Mouse (Mus musculus): ENCODE results near the gene AC124502.3. TPM values are rescaled to one million over a fixed set of nuclear protein-coding genes. Genes with fewer than 3 reads are reported as not detected.
A peak's percentile ranks its signal among the peaks of the same experiment; 100 is the strongest.

AC124502.3 gene
- polyA plus RNA-seq, 1 experiment from 2014 or later, result 2.0 TPM

- no peak overlapping the region; the same call in 1 of the 2 replicates for H3K4me2 ChIP-seq (ENCODE audit: low read depth, severe bottlenecking)
- no peak overlapping the region for H3K27ac ChIP-seq (replicated peaks; ENCODE audit: low read depth, low read length)
- no peaks in the 10 kb centered on the region for H3K27me3 ChIP-seq (ENCODE audit: control insufficient read depth, insufficient read depth, low read length)
- DNase-seq (ENCODE audit: low spot score), result no peak
- ATAC-seq (ENCODE audit: insufficient number of reproducible peaks, low FRiP score, low TSS enrichment, low read depth), result no peak
- H3K4me3 ChIP-seq (ENCODE audit: low read depth, low read length), result no peak overlapping the region
- 92% methylated on average over 10 of the region's 10 CpGs for WGBS
- H3K9ac ChIP-seq (ENCODE audit: low read length), result no peak overlapping the region
- peaks cover 35% of the 10 kb centered on the region for H3K4me1 ChIP-seq (ENCODE audit: control insufficient read depth, insufficient read depth, low read length)
- no peaks in the 10 kb centered on the region for H3K9me3 ChIP-seq (ENCODE audit: control insufficient read depth, low read length)
- H3K36me3 ChIP-seq (ENCODE audit: control insufficient read depth, insufficient read depth, low read length), result peaks cover 10% of the 10 kb centered on the region
Measured at GRCm38 (mm10) chr19:5092083-5092482, 53.4 kb downstream of the AC124502.3 start.

GRCm38 (mm10) chr19:5093481-5094242 is 55.0 kb downstream of the AC124502.3 start:
- Histone ChIP-seq H3K27me3 (ENCODE audit: control insufficient read depth, insufficient read depth, low read length) (no peaks in the 10 kb centered on the region), H3K4me3 (ENCODE audit: low read depth, low read length) (no peak overlapping the region), H3K4me2 (ENCODE audit: low read depth, severe bottlenecking) (no peak overlapping the region), H3K9me3 (ENCODE audit: control insufficient read depth, low read length) (no peaks in the 10 kb centered on the region), H3K36me3 (ENCODE audit: control insufficient read depth, insufficient read depth, low read length) (peaks cover 10% of the 10 kb centered on the region), H3K27ac (replicated peaks; ENCODE audit: low read depth, low read length) (no peak overlapping the region), H3K9ac (ENCODE audit: low read length) (no peak overlapping the region), H3K4me1 (ENCODE audit: control insufficient read depth, insufficient read depth, low read length) (peaks cover 40% of the 10 kb centered on the region)
- ATAC-seq (ENCODE audit: insufficient number of reproducible peaks, low FRiP score, low TSS enrichment, low read depth) (no peak), DNase-seq (ENCODE audit: low spot score) (no peak)
- 73% methylated on average over 12 of the region's 12 CpGs for WGBS

DNA sequence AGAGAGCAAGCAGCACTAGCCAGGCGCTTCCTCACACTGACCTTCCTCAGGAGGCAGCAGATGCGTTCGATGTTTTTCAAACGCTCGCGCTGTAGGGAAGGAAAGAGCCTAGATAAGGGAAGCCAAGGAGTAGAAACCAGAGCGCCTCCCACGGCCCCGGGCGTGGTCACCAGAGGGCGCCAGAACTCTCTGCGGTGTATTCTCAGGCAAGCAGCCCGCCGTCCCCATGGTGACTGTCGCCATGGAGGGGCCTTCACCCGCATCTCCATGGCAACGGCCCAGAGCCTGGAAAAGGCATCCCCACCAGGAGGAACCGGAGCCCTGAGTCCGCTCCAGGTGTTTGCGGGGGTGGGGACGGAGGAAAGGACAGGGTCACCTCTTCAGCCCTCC is 55.5 kb downstream of the AC124502.3 start:
- ATAC-seq (ENCODE audit: insufficient number of reproducible peaks, low FRiP score, low TSS enrichment, low read depth), result peak; percentile 48; the same call in 1 of the 2 replicates
- peaks cover 10% of the 10 kb centered on the region for H3K36me3 ChIP-seq (ENCODE audit: control insufficient read depth, insufficient read depth, low read length)
- H3K9ac ChIP-seq (ENCODE audit: low read length), result no peak overlapping the region

DNA sequence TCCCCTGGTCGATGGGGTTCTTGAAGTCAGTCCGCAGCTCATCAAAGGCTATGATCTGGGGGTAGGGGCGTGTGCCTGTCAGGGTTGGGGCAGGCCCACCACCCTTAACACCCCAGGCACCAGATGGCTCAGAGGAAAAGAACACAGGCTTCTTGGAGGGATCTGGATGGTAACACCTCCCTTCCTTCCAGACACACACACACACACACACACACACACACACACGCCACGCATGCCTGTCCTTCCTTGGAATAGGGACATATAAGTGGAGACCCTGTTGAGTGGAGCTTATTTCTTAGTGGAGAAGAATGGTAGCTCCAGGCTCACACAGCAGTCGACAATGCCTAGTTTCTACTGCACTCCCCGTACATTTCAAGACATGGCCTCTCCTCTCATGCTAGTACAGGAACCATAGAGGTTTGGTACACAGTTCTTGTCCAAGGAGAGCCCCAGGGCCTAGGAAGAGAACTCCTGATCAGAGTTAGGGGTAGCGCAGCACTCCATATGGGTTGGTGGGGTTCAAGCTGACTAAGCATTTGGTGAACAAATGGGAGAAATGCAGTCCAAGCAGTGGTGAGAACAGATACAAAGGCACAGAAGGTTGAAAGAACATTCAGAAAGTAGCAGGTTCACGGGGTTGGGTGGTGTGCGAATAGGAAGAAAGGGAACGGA is 56.2 kb downstream of the AC124502.3 start:
- Histone ChIP-seq H3K27ac (replicated peaks; ENCODE audit: low read depth, low read length) (no peak overlapping the region), H3K36me3 (ENCODE audit: control insufficient read depth, insufficient read depth, low read length) (peaks cover 15% of the 10 kb centered on the region), H3K4me3 (ENCODE audit: low read depth, low read length) (no peak overlapping the region), H3K27me3 (ENCODE audit: control insufficient read depth, insufficient read depth, low read length) (no peaks in the 10 kb centered on the region), H3K9me3 (ENCODE audit: control insufficient read depth, low read length) (no peaks in the 10 kb centered on the region), H3K4me2 (ENCODE audit: low read depth, severe bottlenecking) (peak overlapping the region; percentile 3; the same call in 1 of the 2 replicates), H3K9ac (ENCODE audit: low read length) (no peak overlapping the region), H3K4me1 (ENCODE audit: control insufficient read depth, insufficient read depth, low read length) (peaks cover 39% of the 10 kb centered on the region)
- peak; percentile 13; the same call in 1 of the 2 replicates for ATAC-seq (ENCODE audit: insufficient number of reproducible peaks, low FRiP score, low TSS enrichment, low read depth)
- WGBS, result 47% methylated on average over 11 of the region's 11 CpGs
- no peak for DNase-seq (ENCODE audit: low spot score)

More for the DNA sequence above, 55.5 kb downstream of the AC124502.3 start:
- DNase-seq (ENCODE audit: low spot score), result peak; percentile 99
- H3K27ac ChIP-seq (replicated peaks; ENCODE audit: low read depth, low read length), result no peak overlapping the region
- WGBS, result under 1% methylated on average over 21 of the region's 21 CpGs
- H3K27me3 ChIP-seq (ENCODE audit: control insufficient read depth, insufficient read depth, low read length), result no peaks in the 10 kb centered on the region
- H3K9me3 ChIP-seq (ENCODE audit: control insufficient read depth, low read length), result no peaks in the 10 kb centered on the region
- H3K4me2 ChIP-seq (ENCODE audit: low read depth, severe bottlenecking), result peak overlapping the region; percentile 3; the same call in 1 of the 2 replicates
- no peak overlapping the region for H3K4me3 ChIP-seq (ENCODE audit: low read depth, low read length)
- peaks cover 40% of the 10 kb centered on the region for H3K4me1 ChIP-seq (ENCODE audit: control insufficient read depth, insufficient read depth, low read length)

- Histone ChIP-seq H3K36me3 (ENCODE audit: control insufficient read depth, insufficient read depth, low read length) (peaks cover 18% of the 10 kb centered on the region), H3K27me3 (ENCODE audit: control insufficient read depth, insufficient read depth, low read length) (no peaks in the 10 kb centered on the region), H3K4me2 (ENCODE audit: low read depth, severe bottlenecking) (0 out of 2 replicates have a peak overlapping the region, but pooled peaks have one; percentile 0), H3K9ac (ENCODE audit: low read length) (no peak overlapping the region; the same call in 1 of the 2 replicates), H3K4me3 (ENCODE audit: low read depth, low read length) (no peak overlapping the region), H3K4me1 (ENCODE audit: control insufficient read depth, insufficient read depth, low read length) (peaks cover 39% of the 10 kb centered on the region), H3K27ac (replicated peaks; ENCODE audit: low read depth, low read length) (no peak overlapping the region), H3K9me3 (ENCODE audit: control insufficient read depth, low read length) (no peaks in the 10 kb centered on the region)
- ATAC-seq (ENCODE audit: insufficient number of reproducible peaks, low FRiP score, low TSS enrichment, low read depth) (no peak), DNase-seq (ENCODE audit: low spot score) (no peak)
- WGBS, result 19% methylated on average over 9 of the region's 9 CpGs
Measured at GRCm38 (mm10) chr19:5095887-5096474, 57.3 kb downstream of the AC124502.3 start.

DNA sequence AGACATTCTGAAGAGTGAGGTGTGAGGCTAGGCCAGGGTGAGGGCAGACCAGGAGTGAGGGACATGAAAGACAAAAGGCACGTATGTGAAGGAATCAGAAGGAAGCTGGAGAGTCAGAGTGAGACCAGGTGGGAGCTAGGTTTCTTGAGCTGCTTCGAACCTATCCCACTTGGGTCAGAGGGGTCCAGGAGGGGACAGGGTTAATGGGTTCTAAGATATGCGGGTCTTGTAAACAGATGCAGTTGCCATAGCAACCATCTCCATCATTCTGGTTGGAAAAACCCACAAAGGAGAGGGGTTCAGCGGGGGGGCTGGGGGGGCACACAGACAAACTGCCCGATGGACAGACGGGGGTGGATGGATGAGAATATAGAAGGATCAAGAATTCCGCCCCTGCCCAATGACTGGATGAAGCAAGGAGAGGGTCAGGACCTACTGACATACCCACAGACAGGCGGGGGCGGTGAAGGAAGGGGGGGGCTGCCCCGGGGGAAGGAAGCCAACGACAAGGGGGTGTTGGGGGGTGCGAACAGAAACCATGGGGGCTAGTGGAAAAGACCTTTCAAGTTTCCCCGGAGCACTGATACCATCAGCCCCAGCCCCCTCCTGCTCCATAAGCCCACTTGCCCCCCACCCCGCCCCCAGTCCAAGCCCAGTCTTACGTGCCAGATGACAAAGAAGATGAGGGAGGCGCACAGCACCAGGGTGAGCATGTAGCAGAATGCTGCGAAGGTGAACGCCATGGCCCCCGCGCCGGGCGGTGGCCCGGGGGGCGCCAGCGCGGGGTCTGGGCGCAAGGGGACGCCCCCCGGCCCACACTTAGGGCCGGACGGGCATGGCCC is 59.1 kb downstream of the AC124502.3 start:
- Histone ChIP-seq H3K36me3 (ENCODE audit: control insufficient read depth, insufficient read depth, low read length) (peaks cover 21% of the 10 kb centered on the region), H3K27ac (replicated peaks; ENCODE audit: low read depth, low read length) (peak overlapping the region; percentile 6; the same call in 1 of the 2 replicates), H3K4me1 (ENCODE audit: control insufficient read depth, insufficient read depth, low read length) (peaks cover 39% of the 10 kb centered on the region), H3K9me3 (ENCODE audit: control insufficient read depth, low read length) (no peaks in the 10 kb centered on the region), H3K4me2 (ENCODE audit: low read depth, severe bottlenecking) (peak overlapping the region; percentile 98), H3K4me3 (ENCODE audit: low read depth, low read length) (peak overlapping the region; percentile 69), H3K9ac (ENCODE audit: low read length) (peak overlapping the region; percentile 88), H3K27me3 (ENCODE audit: control insufficient read depth, insufficient read depth, low read length) (no peaks in the 10 kb centered on the region)
- peak; percentile 44 for DNase-seq (ENCODE audit: low spot score)
- WGBS, result 4% methylated on average over 30 of the region's 31 CpGs
- ATAC-seq (ENCODE audit: insufficient number of reproducible peaks, low FRiP score, low TSS enrichment, low read depth), result no peak; the same call in 1 of the 2 replicates

- peaks cover 21% of the 10 kb centered on the region for H3K36me3 ChIP-seq (ENCODE audit: control insufficient read depth, insufficient read depth, low read length)
- no peak; the same call in 1 of the 2 replicates for ATAC-seq (ENCODE audit: insufficient number of reproducible peaks, low FRiP score, low TSS enrichment, low read depth)
- H3K4me3 ChIP-seq (ENCODE audit: low read depth, low read length), result peak within 1 kb of the TSS; percentile 69
- peak within 1 kb of the TSS; percentile 88 for H3K9ac ChIP-seq (ENCODE audit: low read length)
- H3K4me1 ChIP-seq (ENCODE audit: control insufficient read depth, insufficient read depth, low read length), result peaks cover 39% of the 10 kb centered on the region
- no peaks in the 10 kb centered on the region for H3K27me3 ChIP-seq (ENCODE audit: control insufficient read depth, insufficient read depth, low read length)
- H3K9me3 ChIP-seq (ENCODE audit: control insufficient read depth, low read length), result no peaks in the 10 kb centered on the region
- H3K27ac ChIP-seq (replicated peaks; ENCODE audit: low read depth, low read length), result peak within 1 kb of the TSS; percentile 30; the same call in 1 of the 2 replicates
- 3% methylated on average over 46 of the region's 48 CpGs for WGBS
- peak; percentile 81 for DNase-seq (ENCODE audit: low spot score)
- peak within 1 kb of the TSS; percentile 98 for H3K4me2 ChIP-seq (ENCODE audit: low read depth, severe bottlenecking)
Measured at GRCm38 (mm10) chr19:5098363-5099143, 59.9 kb downstream of the AC124502.3 start, which contains the start of gene Cnih2. Gene Cnih2 (minus strand): TSS chr19:5098521.

All from limb, embryonic 11.5 days (tissue).